Mouse (Mus musculus): ENCODE measurements around the gene Mapkapk3. TPM values are rescaled to one million over a fixed set of nuclear protein-coding genes. Genes with fewer than 3 reads are reported as not detected.
A peak's percentile ranks its signal among the peaks of the same experiment; 100 is the strongest.

The Mapkapk3 gene
- total and polyA plus RNA-seq, 3 experiments = 29.9 to 39.8 (median 30.1) TPM

GRCm38 (mm10) chr9:107315791-107316190, 26.1 kb upstream of the Mapkapk3 start:
- no peaks in the 10 kb centered on the region for H3K27me3 ChIP-seq (replicated peaks)
- H3K4me2 ChIP-seq (ENCODE audit: insufficient read depth, low read depth, poor library complexity, severe bottlenecking) = no peak overlapping the region
- no peaks in the 10 kb centered on the region for H3K79me2 ChIP-seq (replicated peaks; ENCODE audit: control insufficient read depth, extremely low read depth, insufficient read depth, poor library complexity, severe bottlenecking)
- H3K4me3 ChIP-seq (replicated peaks in 1 of 3; ENCODE audit: low read depth in 2 of 3, low read length in 2 of 3, poor library complexity in 1 of 3) = no peak overlapping the region
- dilution Hi-C loops (cut with MboI; ENCODE audit: extremely low pct_ligation_motif_present, extremely low pct_unique_long_range_greater_than_20kb, low sequenced_read_pairs) (no loop called here), in situ Hi-C loops (cut with MboI; ENCODE audit: low pct_ligation_motif_present, low pct_unique_long_range_greater_than_20kb, low sequenced_read_pairs) (no loop called here)
- no peak overlapping the region for H3K27ac ChIP-seq (ENCODE audit: insufficient read depth, low read depth)
- H3K9me3 ChIP-seq (replicated peaks; ENCODE audit: low read length) = no peaks in the 10 kb centered on the region
- no peak for TF ChIP-seq MAZ (IDR thresholded peaks at IDR 0.05; ENCODE audit: low read depth, low read length)
- no peak overlapping the region for H3K9ac ChIP-seq (ENCODE audit: insufficient read depth, low read depth)
- no peak for DNase-seq (ENCODE audit: extremely low read depth)
- H3K36me3 ChIP-seq (replicated peaks in 1 of 2; ENCODE audit: control insufficient read depth in 1 of 2, insufficient read depth in 1 of 2, low read length in 1 of 2) = no peaks in the 10 kb centered on the region
- H3K4me1 ChIP-seq (ENCODE audit: control insufficient read depth in 1 of 2, insufficient read depth in 2 of 2) = peaks cover 32 to 74% of the 10 kb centered on the region in 2 experiments

GRCm38 (mm10) chr9:107313926-107314325, 24.2 kb upstream of the Mapkapk3 start:
- no peak for DNase-seq (ENCODE audit: extremely low read depth)
- Histone ChIP-seq H3K4me3 (replicated peaks in 1 of 3; ENCODE audit: low read depth in 2 of 3, low read length in 2 of 3, poor library complexity in 1 of 3) (no peak overlapping the region), H3K27ac (ENCODE audit: insufficient read depth, low read depth) (peak overlapping the region; percentile 70), H3K9ac (ENCODE audit: insufficient read depth, low read depth) (no peak overlapping the region), H3K9me3 (replicated peaks; ENCODE audit: low read length) (no peaks in the 10 kb centered on the region), H3K4me2 (ENCODE audit: insufficient read depth, low read depth, poor library complexity, severe bottlenecking) (peak overlapping the region; percentile 78; the same call in 1 of the 2 replicates), H3K36me3 (replicated peaks in 1 of 2; ENCODE audit: control insufficient read depth in 1 of 2, insufficient read depth in 1 of 2, low read length in 1 of 2) (no peaks in the 10 kb centered on the region), H3K4me1 (ENCODE audit: control insufficient read depth in 1 of 2, insufficient read depth in 2 of 2) (peaks cover 37 to 86% of the 10 kb centered on the region in 2 experiments), H3K79me2 (replicated peaks; ENCODE audit: control insufficient read depth, extremely low read depth, insufficient read depth, poor library complexity, severe bottlenecking) (no peaks in the 10 kb centered on the region), H3K27me3 (replicated peaks) (no peaks in the 10 kb centered on the region)
- TF ChIP-seq MXI1 (IDR thresholded peaks at IDR 0.05; ENCODE audit: low read depth, low read length) (no peak), CHD1 (IDR thresholded peaks at IDR 0.05; ENCODE audit: low read depth, low read length) (peak; percentile 72; the same call in 1 of the 2 replicates)
- dilution Hi-C loops (cut with MboI; ENCODE audit: extremely low pct_ligation_motif_present, extremely low pct_unique_long_range_greater_than_20kb, low sequenced_read_pairs) = no loop called here
- in situ Hi-C loops (cut with MboI; ENCODE audit: low pct_ligation_motif_present, low pct_unique_long_range_greater_than_20kb, low sequenced_read_pairs) = no loop called here

DNA sequence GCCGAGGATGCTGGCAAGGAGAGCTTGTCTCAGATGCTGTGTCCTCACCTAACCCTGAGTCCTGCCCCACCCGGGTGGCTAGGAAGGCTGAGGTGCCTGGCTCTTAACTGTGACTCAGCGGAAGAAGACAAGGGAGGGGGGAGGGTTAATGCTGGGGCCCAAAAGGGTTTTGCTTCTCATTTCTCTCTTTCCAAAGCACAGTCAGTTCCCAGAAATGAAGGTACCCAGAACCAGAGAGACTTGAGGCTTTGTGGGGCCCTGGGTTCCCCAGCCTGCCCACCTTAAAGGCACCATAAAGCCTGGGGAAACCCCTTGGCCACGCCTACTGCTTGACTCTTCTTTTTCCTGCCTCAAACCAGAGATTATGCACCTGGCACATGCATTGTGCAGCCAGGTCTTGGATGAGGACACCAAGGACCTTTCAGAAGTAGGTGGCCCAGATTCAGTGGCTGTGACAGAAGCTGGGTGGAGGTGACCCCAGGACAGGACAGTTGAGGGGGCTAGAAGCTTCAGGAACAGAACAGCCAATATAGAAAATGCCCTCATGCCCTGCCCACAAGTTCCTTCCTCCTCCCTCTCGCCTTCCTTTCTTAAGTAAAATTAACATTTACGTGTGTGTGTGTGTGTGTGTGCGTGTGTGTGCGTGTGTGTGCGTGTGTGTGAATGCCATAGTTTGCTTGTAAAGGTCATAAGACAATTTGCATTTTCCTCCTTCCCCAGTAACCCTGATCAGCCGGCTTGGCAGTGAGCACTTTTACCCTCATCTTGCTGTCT, 23.3 kb upstream of the Mapkapk3 start:
- no peaks in the 10 kb centered on the region for H3K79me2 ChIP-seq (replicated peaks; ENCODE audit: control insufficient read depth, extremely low read depth, insufficient read depth, poor library complexity, severe bottlenecking)
- H3K36me3 ChIP-seq (replicated peaks in 1 of 2; ENCODE audit: control insufficient read depth in 1 of 2, insufficient read depth in 1 of 2, low read length in 1 of 2) = no peaks in the 10 kb centered on the region
- no peaks in the 10 kb centered on the region for H3K27me3 ChIP-seq (replicated peaks)
- H3K4me2 ChIP-seq (ENCODE audit: insufficient read depth, low read depth, poor library complexity, severe bottlenecking) = peak overlapping the region; percentile 78
- peak overlapping the region in 2 of 3 experiments; percentile 42 to 44 for H3K4me3 ChIP-seq (replicated peaks in 1 of 3; ENCODE audit: low read depth in 2 of 3, low read length in 2 of 3, poor library complexity in 1 of 3)
- H3K9me3 ChIP-seq (replicated peaks; ENCODE audit: low read length) = no peaks in the 10 kb centered on the region
- peak; percentile 94 for DNase-seq (ENCODE audit: extremely low read depth)
- H3K4me1 ChIP-seq (ENCODE audit: control insufficient read depth in 1 of 2, insufficient read depth in 2 of 2) = peaks cover 38 to 86% of the 10 kb centered on the region in 2 experiments
- H3K27ac ChIP-seq (ENCODE audit: insufficient read depth, low read depth) = peak overlapping the region; percentile 99
- dilution Hi-C loops (cut with MboI; ENCODE audit: extremely low pct_ligation_motif_present, extremely low pct_unique_long_range_greater_than_20kb, low sequenced_read_pairs) (no loop called here), in situ Hi-C loops (cut with MboI; ENCODE audit: low pct_ligation_motif_present, low pct_unique_long_range_greater_than_20kb, low sequenced_read_pairs) (no loop called here)
- peak overlapping the region; percentile 68 for H3K9ac ChIP-seq (ENCODE audit: insufficient read depth, low read depth)
- TF ChIP-seq ELF1 (IDR thresholded peaks at IDR 0.05; ENCODE audit: low read depth, low read length) (peak; percentile 74), NRF1 (IDR thresholded peaks at IDR 0.05; ENCODE audit: low read depth, low read length) (no peak; the same call in none of the 2 replicates), MAX (IDR thresholded peaks at IDR 0.05; ENCODE audit: low read length) (peak; percentile 82), HCFC1 (IDR thresholded peaks at IDR 0.05; ENCODE audit: low read depth, low read length) (peak; percentile 63), USF1 (IDR thresholded peaks at IDR 0.05; ENCODE audit: low read depth, low read length) (no peak), JUND (conservative IDR thresholded peaks at IDR 0.05; ENCODE audit: low read depth, low read length) (peak; percentile 69), E2F4 (IDR thresholded peaks at IDR 0.05; ENCODE audit: insufficient replicate concordance, low read depth, low read length) (0 out of 2 replicates have a peak, but pooled peaks have one; percentile 40), CTCF (conservative IDR thresholded peaks at IDR 0.05 in 1 of 2, IDR thresholded peaks at IDR 0.05 in 1 of 2; ENCODE audit: low read depth in 2 of 2, low read length in 2 of 2) (no peak), MYC (IDR thresholded peaks at IDR 0.05; ENCODE audit: low read depth, low read length) (peak; percentile 67), MEF2A (IDR thresholded peaks at IDR 0.05; ENCODE audit: borderline replicate concordance, low read depth, low read length) (peak; percentile 92), CHD2 (IDR thresholded peaks at IDR 0.05; ENCODE audit: low read length) (peak; percentile 93), NELFE (IDR thresholded peaks at IDR 0.05; ENCODE audit: low read depth, low read length) (peak; percentile 75), RAD21 (IDR thresholded peaks at IDR 0.05; ENCODE audit: low read depth, low read length) (peak; percentile 16), ZNF384 (IDR thresholded peaks at IDR 0.05; ENCODE audit: low read depth, low read length) (peak; percentile 60), EP300 (IDR thresholded peaks at IDR 0.05; ENCODE audit: low read length) (peak; percentile 96), TBP (conservative IDR thresholded peaks at IDR 0.05; ENCODE audit: low read depth, low read length) (peak; percentile 82), POLR2A (IDR thresholded peaks at IDR 0.05; ENCODE audit: low read depth, low read length) (peak; percentile 68), CHD1 (IDR thresholded peaks at IDR 0.05; ENCODE audit: low read depth, low read length) (no peak), ETS1 (conservative IDR thresholded peaks at IDR 0.05; ENCODE audit: low read depth, low read length) (peak; percentile 96), MXI1 (IDR thresholded peaks at IDR 0.05; ENCODE audit: low read depth, low read length) (peak; percentile 40), IRF4 (IDR thresholded peaks at IDR 0.05; ENCODE audit: low read depth, low read length) (peak; percentile 95), RCOR1 (conservative IDR thresholded peaks at IDR 0.05; ENCODE audit: low read depth, low read length) (peak; percentile 93), SIN3A (IDR thresholded peaks at IDR 0.05; ENCODE audit: low read length) (peak; percentile 96)
